Mouse (Mus musculus): ENCODE results near the gene Vav2. TPM values are rescaled to one million over a fixed set of nuclear protein-coding genes. Genes with fewer than 3 reads are reported as not detected.

Gene Vav2
- 1 to 10 TPM; 7.8 to 9.2 TPM for total RNA-seq (2021)
- long read RNA-seq, partial matches to known transcripts: 1 of 3 reads
- long read RNA-seq, other reads (novel, unspliced or antisense): 2 of 3 reads

GRCm38 (mm10) chr2:27426855-27427457 lies at the start of gene Vav2:
Gene Vav2 (minus strand): TSS chr2:27427033.
- DNase-seq (ENCODE audit: low spot score in 2 of 2): peak; percentile 69 to 75

GRCm38 (mm10) chr2:27475495-27476302 lies 48.9 kb upstream of the Vav2 start:
- DNase-seq (ENCODE audit: low spot score in 2 of 2): peak; percentile 88 to 94

GRCm38 (mm10) chr2:27474621-27475484 lies 48.0 kb upstream of the Vav2 start:
- DNase-seq (ENCODE audit: low spot score in 2 of 2): no peak

- no peak for DNase-seq (ENCODE audit: low spot score in 2 of 2)
These were observed 47.1 kb upstream of the Vav2 start for GRCm38 (mm10) chr2:27473911-27474310.

- no peak for DNase-seq (ENCODE audit: low spot score in 2 of 2)
These were observed 46.4 kb upstream of the Vav2 start for GRCm38 (mm10) chr2:27473061-27473765.

- DNase-seq (ENCODE audit: low spot score in 2 of 2): no peak
These were observed 44.3 kb upstream of the Vav2 start for GRCm38 (mm10) chr2:27471170-27471584.

GRCm38 (mm10) chr2:27470535-27470934 lies 43.7 kb upstream of the Vav2 start:
- DNase-seq (ENCODE audit: low spot score in 2 of 2): no peak

GRCm38 (mm10) chr2:27469991-27470355 lies 43.1 kb upstream of the Vav2 start:
- no peak for DNase-seq (ENCODE audit: low spot score in 2 of 2)

- DNase-seq (ENCODE audit: low spot score in 2 of 2): no peak
These were observed 42.6 kb upstream of the Vav2 start for GRCm38 (mm10) chr2:27469292-27469990.

GRCm38 (mm10) chr2:27462901-27463300 lies 36.1 kb upstream of the Vav2 start:
- no peak for DNase-seq (ENCODE audit: low spot score in 2 of 2)

- no peak for DNase-seq (ENCODE audit: low spot score in 2 of 2)
These were observed 35.2 kb upstream of the Vav2 start for GRCm38 (mm10) chr2:27461881-27462660.

- DNase-seq (ENCODE audit: low spot score in 2 of 2): no peak
These were observed 33.8 kb upstream of the Vav2 start for GRCm38 (mm10) chr2:27460651-27461050.

- DNase-seq (ENCODE audit: low spot score in 2 of 2): no peak
These were observed 33.3 kb upstream of the Vav2 start for GRCm38 (mm10) chr2:27460163-27460562.

- DNase-seq (ENCODE audit: low spot score in 2 of 2): no peak
These were observed 32.9 kb upstream of the Vav2 start for GRCm38 (mm10) chr2:27459735-27460134.

- no peak for DNase-seq (ENCODE audit: low spot score in 2 of 2)
These were observed 23.4 kb upstream of the Vav2 start for GRCm38 (mm10) chr2:27450226-27450625.

- DNase-seq (ENCODE audit: low spot score in 2 of 2): no peak
These were observed 20.9 kb upstream of the Vav2 start for GRCm38 (mm10) chr2:27447782-27448181.

- DNase-seq (ENCODE audit: low spot score in 2 of 2): no peak
These were observed 20.0 kb upstream of the Vav2 start for GRCm38 (mm10) chr2:27446812-27447211.

- DNase-seq (ENCODE audit: low spot score in 2 of 2): no peak
These were observed 19.1 kb upstream of the Vav2 start for GRCm38 (mm10) chr2:27445910-27446309.

- no peak for DNase-seq (ENCODE audit: low spot score in 2 of 2)
These were observed 16.5 kb upstream of the Vav2 start for GRCm38 (mm10) chr2:27443450-27443708.
